Mouse (Mus musculus): ENCODE results near the gene L3mbtl1. TPM values are rescaled to one million over a fixed set of nuclear protein-coding genes. Genes with fewer than 3 reads are reported as not detected.

Gene L3mbtl1
- polyA plus RNA-seq, 2 experiments = 0.29 to 0.78 TPM

DNA sequence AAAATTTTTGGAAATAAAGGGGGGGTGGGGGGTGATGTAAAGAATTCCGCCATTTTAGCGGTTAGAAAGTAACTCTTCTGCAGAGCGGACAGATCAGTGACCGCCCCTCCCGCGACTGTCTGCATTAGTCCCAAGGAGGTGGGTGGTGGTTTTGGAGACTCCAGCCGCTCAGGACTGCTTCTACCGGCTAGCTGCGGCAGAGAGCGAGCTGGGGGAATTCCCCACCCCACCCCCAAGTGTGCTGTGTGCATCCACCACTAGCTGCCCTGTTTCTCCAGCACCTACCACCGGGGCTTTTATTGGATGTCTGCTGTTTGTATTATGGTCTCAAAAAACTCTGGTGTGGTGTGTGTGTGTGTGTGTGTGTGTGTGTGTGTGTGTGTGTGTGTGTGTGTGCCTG, 659 bp downstream of the L3mbtl1 start:
- 7% methylated on average over 11 of the region's 11 CpGs for WGBS
- H3K9me3 ChIP-seq (ENCODE audit: control insufficient read depth, low read length) = no peaks in the 10 kb centered on the region
- 0 out of 2 replicates have a peak overlapping the region, but pooled peaks have one; percentile 58 for H3K9ac ChIP-seq (ENCODE audit: low read depth, low read length, severe bottlenecking)
- DNase-seq (ENCODE audit: low spot score) = no peak
- ATAC-seq (ENCODE audit: low FRiP score, low read depth) = no peak
- no peak for TF ChIP-seq POLR2A (IDR thresholded peaks at IDR 0.05; ENCODE audit: borderline replicate concordance, extremely low read depth, insufficient read depth, insufficient read length)
- no peaks in the 10 kb centered on the region for H3K27me3 ChIP-seq (ENCODE audit: control insufficient read depth, insufficient read depth, low read length)
- peak overlapping the region; percentile 50 for H3K4me3 ChIP-seq (replicated peaks; ENCODE audit: low read length)
- H3K4me2 ChIP-seq (replicated peaks; ENCODE audit: low read depth, low read length, severe bottlenecking) = peak overlapping the region; percentile 98
- H3K27ac ChIP-seq (replicated peaks; ENCODE audit: low read depth, low read length) = no peak overlapping the region
- H3K4me1 ChIP-seq (ENCODE audit: control insufficient read depth, insufficient read depth, low read length) = no peaks in the 10 kb centered on the region
- peaks cover 14% of the 10 kb centered on the region for H3K36me3 ChIP-seq (ENCODE audit: control insufficient read depth, insufficient read depth, low read length)

DNA sequence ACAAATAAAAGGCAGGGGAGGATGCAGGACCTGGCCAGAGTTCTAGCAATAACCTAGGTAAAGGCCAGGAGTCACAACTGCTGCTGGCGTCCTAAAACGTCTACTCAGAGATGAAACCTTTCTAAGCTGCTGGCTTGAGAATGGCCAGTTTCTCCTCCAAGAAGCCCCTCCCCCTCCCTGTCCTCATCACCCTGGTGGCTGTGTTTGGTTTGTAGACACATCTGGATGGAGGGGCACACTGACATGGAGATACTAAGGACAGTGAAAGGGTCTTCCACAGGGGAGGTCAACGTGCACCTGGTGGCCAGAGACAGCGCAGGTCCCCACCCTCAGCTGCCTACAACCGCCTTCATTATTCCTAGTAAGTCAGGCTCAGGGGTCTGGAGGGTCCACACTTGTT, 3.7 kb downstream of the L3mbtl1 start:
- no peak for TF ChIP-seq POLR2A (IDR thresholded peaks at IDR 0.05; ENCODE audit: borderline replicate concordance, extremely low read depth, insufficient read depth, insufficient read length)
- Histone ChIP-seq H3K4me1 (ENCODE audit: control insufficient read depth, insufficient read depth, low read length) (no peaks in the 10 kb centered on the region), H3K9me3 (ENCODE audit: control insufficient read depth, low read length) (no peaks in the 10 kb centered on the region), H3K27ac (replicated peaks; ENCODE audit: low read depth, low read length) (no peak overlapping the region), H3K4me2 (replicated peaks; ENCODE audit: low read depth, low read length, severe bottlenecking) (no peak overlapping the region), H3K27me3 (ENCODE audit: control insufficient read depth, insufficient read depth, low read length) (no peaks in the 10 kb centered on the region), H3K4me3 (replicated peaks; ENCODE audit: low read length) (no peak overlapping the region), H3K36me3 (ENCODE audit: control insufficient read depth, insufficient read depth, low read length) (no peaks in the 10 kb centered on the region), H3K9ac (ENCODE audit: low read depth, low read length, severe bottlenecking) (no peak overlapping the region)
- no peak for ATAC-seq (ENCODE audit: low FRiP score, low read depth)
- WGBS = 86% methylated on average over 5 of the region's 5 CpGs
- no peak for DNase-seq (ENCODE audit: low spot score)

DNA sequence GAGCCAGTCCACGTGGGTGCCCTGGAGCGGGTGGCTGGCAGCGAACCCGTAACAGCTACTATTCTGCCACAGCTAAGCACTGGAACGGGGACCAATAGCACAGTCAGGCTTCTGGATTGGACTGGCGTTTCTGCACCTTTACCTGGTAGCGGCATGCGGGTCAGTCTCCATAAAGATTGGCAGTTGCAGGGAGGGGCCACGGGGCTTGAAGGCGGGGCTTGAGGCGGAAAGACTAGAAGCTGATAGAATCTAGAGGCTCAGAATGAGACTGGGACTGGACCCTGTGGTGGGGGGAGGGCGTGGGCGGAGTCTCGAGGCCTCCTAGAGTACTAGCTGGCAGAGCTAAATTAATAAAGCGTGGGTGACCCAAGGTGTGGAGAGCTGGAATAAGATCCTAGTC, 4.5 kb downstream of the L3mbtl1 start:
- no peak overlapping the region for H3K9ac ChIP-seq (ENCODE audit: low read depth, low read length, severe bottlenecking)
- H3K4me3 ChIP-seq (replicated peaks; ENCODE audit: low read length) = peak overlapping the region; percentile 18; the same call in 1 of the 2 replicates
- 39% methylated on average over 15 of the region's 15 CpGs for WGBS
- ATAC-seq (ENCODE audit: low FRiP score, low read depth) = no peak
- no peaks in the 10 kb centered on the region for H3K4me1 ChIP-seq (ENCODE audit: control insufficient read depth, insufficient read depth, low read length)
- no peaks in the 10 kb centered on the region for H3K9me3 ChIP-seq (ENCODE audit: control insufficient read depth, low read length)
- H3K27me3 ChIP-seq (ENCODE audit: control insufficient read depth, insufficient read depth, low read length) = no peaks in the 10 kb centered on the region
- DNase-seq (ENCODE audit: low spot score) = no peak
- H3K4me2 ChIP-seq (replicated peaks; ENCODE audit: low read depth, low read length, severe bottlenecking) = peak overlapping the region; percentile 37
- H3K36me3 ChIP-seq (ENCODE audit: control insufficient read depth, insufficient read depth, low read length) = no peaks in the 10 kb centered on the region
- no peak for TF ChIP-seq POLR2A (IDR thresholded peaks at IDR 0.05; ENCODE audit: borderline replicate concordance, extremely low read depth, insufficient read depth, insufficient read length)
- H3K27ac ChIP-seq (replicated peaks; ENCODE audit: low read depth, low read length) = no peak overlapping the region

DNA sequence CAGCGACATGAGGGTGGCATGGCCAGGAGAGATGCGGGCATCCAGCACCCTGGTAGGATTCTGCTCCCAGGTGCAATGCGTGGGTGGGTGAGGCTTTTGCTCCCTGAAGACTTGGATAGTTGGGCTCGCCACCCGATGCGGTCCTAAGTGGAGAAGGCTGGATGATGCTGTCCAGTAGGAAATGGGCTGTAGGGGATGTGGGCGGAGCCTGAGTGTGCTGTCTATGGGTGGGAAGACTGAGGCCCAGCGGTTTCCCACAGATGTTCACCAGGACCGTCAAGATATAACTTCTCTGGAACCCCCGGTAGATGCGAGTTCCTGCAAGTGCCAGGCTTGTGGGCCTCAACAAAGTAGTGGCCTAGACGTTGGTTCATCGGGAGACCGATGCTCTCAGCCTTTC, 4.9 kb downstream of the L3mbtl1 start:
- ATAC-seq (ENCODE audit: low FRiP score, low read depth) (no peak), DNase-seq (ENCODE audit: low spot score) (no peak)
- TF ChIP-seq POLR2A (IDR thresholded peaks at IDR 0.05; ENCODE audit: borderline replicate concordance, extremely low read depth, insufficient read depth, insufficient read length) = no peak
- H3K4me3 ChIP-seq (replicated peaks; ENCODE audit: low read length) = peak overlapping the region; percentile 18
- no peaks in the 10 kb centered on the region for H3K4me1 ChIP-seq (ENCODE audit: control insufficient read depth, insufficient read depth, low read length)
- H3K27ac ChIP-seq (replicated peaks; ENCODE audit: low read depth, low read length) = no peak overlapping the region
- no peaks in the 10 kb centered on the region for H3K27me3 ChIP-seq (ENCODE audit: control insufficient read depth, insufficient read depth, low read length)
- H3K9me3 ChIP-seq (ENCODE audit: control insufficient read depth, low read length) = no peaks in the 10 kb centered on the region
- H3K9ac ChIP-seq (ENCODE audit: low read depth, low read length, severe bottlenecking) = no peak overlapping the region
- peak overlapping the region; percentile 37 for H3K4me2 ChIP-seq (replicated peaks; ENCODE audit: low read depth, low read length, severe bottlenecking)
- WGBS = 67% methylated on average over 14 of the region's 14 CpGs
- H3K36me3 ChIP-seq (ENCODE audit: control insufficient read depth, insufficient read depth, low read length) = no peaks in the 10 kb centered on the region

DNA sequence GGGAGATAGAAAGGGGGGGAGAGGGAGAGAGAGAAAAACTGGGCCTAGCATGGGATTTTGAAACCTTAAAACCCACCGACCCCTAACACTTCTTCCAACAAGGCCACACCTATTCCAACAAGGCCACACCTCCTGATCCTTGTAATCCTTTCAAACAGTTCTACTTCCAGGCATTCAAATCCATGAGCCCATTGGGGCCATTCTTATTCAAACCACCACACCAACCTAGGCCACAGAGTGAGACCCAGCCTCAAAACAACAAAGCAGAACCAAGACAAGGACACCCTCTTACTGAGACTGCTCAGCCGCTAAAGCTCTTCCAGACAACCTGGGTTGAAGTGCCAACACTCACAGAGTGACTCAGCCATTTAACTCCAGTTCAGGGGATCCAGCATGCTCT, 7.5 kb downstream of the L3mbtl1 start:
- no peak for ATAC-seq (ENCODE audit: low FRiP score, low read depth)
- Histone ChIP-seq H3K27me3 (ENCODE audit: control insufficient read depth, insufficient read depth, low read length) (no peaks in the 10 kb centered on the region), H3K4me2 (replicated peaks; ENCODE audit: low read depth, low read length, severe bottlenecking) (no peak overlapping the region), H3K4me3 (replicated peaks; ENCODE audit: low read length) (no peak overlapping the region), H3K9me3 (ENCODE audit: control insufficient read depth, low read length) (no peaks in the 10 kb centered on the region), H3K27ac (replicated peaks; ENCODE audit: low read depth, low read length) (no peak overlapping the region), H3K9ac (ENCODE audit: low read depth, low read length, severe bottlenecking) (no peak overlapping the region), H3K4me1 (ENCODE audit: control insufficient read depth, insufficient read depth, low read length) (no peaks in the 10 kb centered on the region), H3K36me3 (ENCODE audit: control insufficient read depth, insufficient read depth, low read length) (no peaks in the 10 kb centered on the region)
- 91% methylated on average over 2 of the region's 2 CpGs for WGBS
- DNase-seq (ENCODE audit: low spot score) = no peak
- no peak for TF ChIP-seq POLR2A (IDR thresholded peaks at IDR 0.05; ENCODE audit: borderline replicate concordance, extremely low read depth, insufficient read depth, insufficient read length)

DNA sequence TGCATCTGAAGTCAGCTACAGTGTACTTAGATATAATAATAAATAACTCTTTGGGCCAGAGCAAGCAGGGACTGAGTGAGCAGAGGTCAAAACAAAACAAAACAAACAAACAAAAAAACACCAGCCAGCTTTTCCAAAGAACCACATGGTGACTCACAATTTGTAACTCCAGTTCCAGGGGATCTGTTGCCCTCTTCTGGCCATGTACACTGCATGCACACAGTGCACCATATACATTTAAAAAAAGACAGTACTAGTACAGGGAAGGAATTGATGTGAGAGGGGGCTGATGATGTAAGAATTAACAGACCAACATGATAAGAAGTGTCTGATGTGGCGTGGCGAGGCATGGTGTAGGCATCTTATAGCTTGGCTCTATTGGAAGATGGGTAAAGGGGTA, 13.6 kb downstream of the L3mbtl1 start:
- no peak for ATAC-seq (ENCODE audit: low FRiP score, low read depth)
- no peaks in the 10 kb centered on the region for H3K9me3 ChIP-seq (ENCODE audit: control insufficient read depth, low read length)
- TF ChIP-seq POLR2A (IDR thresholded peaks at IDR 0.05; ENCODE audit: borderline replicate concordance, extremely low read depth, insufficient read depth, insufficient read length) = no peak

More for the DNA sequence above, 13.6 kb downstream of the L3mbtl1 start:
- H3K36me3 ChIP-seq (ENCODE audit: control insufficient read depth, insufficient read depth, low read length) = no peaks in the 10 kb centered on the region
- no peak overlapping the region for H3K27ac ChIP-seq (replicated peaks; ENCODE audit: low read depth, low read length)
- H3K27me3 ChIP-seq (ENCODE audit: control insufficient read depth, insufficient read depth, low read length) = no peaks in the 10 kb centered on the region
- no peak for DNase-seq (ENCODE audit: low spot score)
- H3K4me3 ChIP-seq (replicated peaks; ENCODE audit: low read length) = no peak overlapping the region
- no peak overlapping the region for H3K4me2 ChIP-seq (replicated peaks; ENCODE audit: low read depth, low read length, severe bottlenecking)
- H3K9ac ChIP-seq (ENCODE audit: low read depth, low read length, severe bottlenecking) = no peak overlapping the region
- WGBS = 95% methylated on average over 2 of the region's 2 CpGs
- H3K4me1 ChIP-seq (ENCODE audit: control insufficient read depth, insufficient read depth, low read length) = no peaks in the 10 kb centered on the region
